Mouse (Mus musculus) brown adipose tissue, adult 24 weeks (tissue): ENCODE data around the gene Rbm24. TPM values are rescaled to one million over a fixed set of nuclear protein-coding genes. Genes with fewer than 3 reads are reported as not detected.

Source experiments
- H3K27ac ChIP-seq: fragments of 200-500 bp; replicated peaks from 2 replicates; pipeline ENCODE4 v1.5.1; 2012; ENCODE audit warnings: low read depth, mild to moderate bottlenecking, low read length
- H3K4me1 ChIP-seq: fragments of 200-500 bp; 2 replicates; pipeline ENCODE4 v1.6.1; 2012; ENCODE audit warnings: low read length, mixed read lengths; ENCODE audit not compliant: control insufficient read depth, insufficient read depth, insufficient read length
- H3K4me3 ChIP-seq: fragments of 200-500 bp; 2 replicates; pipeline ENCODE4 v1.5.1; 2012; ENCODE audit warnings: low read depth, mild to moderate bottlenecking, low read length, moderate library complexity; ENCODE audit not compliant: insufficient read depth
- polyA plus RNA-seq: library from polyadenylated mRNA; stranded (reverse); fragments of >200 nt; gene quantifications from 2 replicates; pipeline ENCODE4 v1.2.4, GENCODE M21; 2012; ENCODE audit not compliant: missing spikeins, insufficient read depth, insufficient read length

Rbm24 gene
- polyA plus RNA-seq, result 1.3 and 3.7 TPM in 2 replicates

GRCm38 (mm10) chr13:46418141-46418601, at the start of gene Rbm24:
Gene Rbm24 (plus strand): TSS chr13:46418434.
- H3K4me3 ChIP-seq, result peak within 1 kb of the TSS; percentile 58
- H3K4me1 ChIP-seq, result no peaks in the 10 kb centered on the region
- H3K27ac ChIP-seq, result no peak within 1 kb of the TSS

DNA sequence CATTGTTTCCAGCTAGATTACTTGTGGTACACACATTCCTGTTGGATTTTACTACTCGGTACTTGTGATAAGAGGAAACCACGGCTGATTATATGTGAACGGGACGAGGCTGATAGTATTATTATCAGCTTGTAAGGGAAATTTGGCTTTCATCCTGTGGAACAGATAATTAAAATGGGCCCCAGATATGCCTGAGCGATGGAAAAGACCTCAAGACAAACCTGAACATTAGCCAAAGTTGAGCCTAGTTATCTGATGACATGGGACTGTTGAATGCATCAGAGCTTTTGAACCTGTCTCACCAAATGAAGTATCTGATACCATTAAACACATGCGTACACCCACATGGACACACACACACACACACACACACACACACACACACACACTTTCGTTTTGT, 45.4 kb upstream of the Rbm24 start:
- Histone ChIP-seq H3K4me1 (no peaks in the 10 kb centered on the region), H3K27ac (no peak overlapping the region), H3K4me3 (no peak overlapping the region)

- no peak overlapping the region for H3K27ac ChIP-seq
- no peaks in the 10 kb centered on the region for H3K4me1 ChIP-seq
- no peak overlapping the region for H3K4me3 ChIP-seq
Measured at GRCm38 (mm10) chr13:46375371-46375770, 42.9 kb upstream of the Rbm24 start.

DNA sequence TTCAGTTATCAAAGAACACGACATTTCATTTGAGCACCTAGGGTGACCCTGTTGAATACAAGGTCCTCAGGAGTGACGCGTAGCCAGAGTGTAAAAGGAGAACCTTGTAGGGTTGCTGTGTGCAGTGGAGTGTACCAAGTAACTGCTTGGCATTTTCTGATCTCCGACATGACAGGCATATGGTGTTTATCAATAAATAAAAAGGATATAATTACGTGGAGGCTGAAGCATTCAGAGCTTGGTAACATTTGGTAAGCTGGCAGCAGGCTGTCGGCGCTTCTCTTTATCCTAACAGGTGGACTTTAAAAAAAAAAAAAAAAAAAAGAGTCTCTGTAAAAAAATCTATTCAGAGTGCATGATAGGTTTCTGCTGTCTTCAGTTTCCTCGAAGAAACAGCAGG, 30.8 kb upstream of the Rbm24 start:
- Histone ChIP-seq H3K4me1 (no peaks in the 10 kb centered on the region), H3K27ac (no peak overlapping the region), H3K4me3 (no peak overlapping the region)

DNA sequence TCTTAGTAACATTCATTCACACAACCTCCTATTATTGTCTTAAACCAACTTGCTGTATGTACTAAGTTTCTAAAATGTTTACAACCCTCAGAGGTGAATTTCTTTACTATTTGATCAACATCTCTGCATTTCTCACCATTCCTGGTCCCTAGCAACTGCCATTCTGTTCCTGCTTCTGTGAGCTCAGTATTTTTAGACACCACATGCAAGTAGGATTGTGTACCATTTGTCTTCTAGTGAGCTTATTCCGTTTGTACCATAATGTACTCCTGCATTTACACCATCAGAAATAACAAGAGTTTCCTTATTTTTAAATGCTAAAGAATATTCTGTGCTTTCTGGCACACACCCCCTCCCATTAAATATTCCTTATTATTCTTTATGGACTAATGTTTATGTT, 26.6 kb upstream of the Rbm24 start:
- Histone ChIP-seq H3K27ac (no peak overlapping the region), H3K4me1 (no peaks in the 10 kb centered on the region), H3K4me3 (no peak overlapping the region)

- Histone ChIP-seq H3K27ac (no peak overlapping the region), H3K4me3 (no peak overlapping the region), H3K4me1 (no peaks in the 10 kb centered on the region)
Measured at GRCm38 (mm10) chr13:46392893-46393292, 25.3 kb upstream of the Rbm24 start.

- Histone ChIP-seq H3K27ac (no peak overlapping the region), H3K4me1 (no peaks in the 10 kb centered on the region), H3K4me3 (no peak overlapping the region)
Measured at GRCm38 (mm10) chr13:46393936-46394335, 24.3 kb upstream of the Rbm24 start.

DNA sequence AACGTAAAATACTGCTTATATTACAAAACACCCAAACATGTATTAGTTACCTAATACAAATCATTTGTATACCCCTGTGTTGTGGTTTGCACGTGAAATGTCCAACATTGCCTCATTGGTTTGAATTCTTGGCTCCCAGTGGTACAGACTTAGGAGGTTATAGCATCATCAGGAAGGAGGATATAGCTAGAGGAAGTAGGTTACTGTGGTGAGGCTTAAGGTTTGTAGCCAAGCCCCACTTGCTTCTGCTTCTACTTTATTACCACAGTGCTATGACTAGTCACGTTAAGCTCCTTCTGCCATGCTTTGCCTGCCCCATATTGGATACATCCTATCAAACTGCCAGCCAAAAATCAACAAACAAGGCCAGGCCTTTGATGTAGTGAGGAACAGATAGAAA, 21.0 kb upstream of the Rbm24 start:
- no peak overlapping the region for H3K4me3 ChIP-seq
- no peak overlapping the region for H3K27ac ChIP-seq
- no peaks in the 10 kb centered on the region for H3K4me1 ChIP-seq

DNA sequence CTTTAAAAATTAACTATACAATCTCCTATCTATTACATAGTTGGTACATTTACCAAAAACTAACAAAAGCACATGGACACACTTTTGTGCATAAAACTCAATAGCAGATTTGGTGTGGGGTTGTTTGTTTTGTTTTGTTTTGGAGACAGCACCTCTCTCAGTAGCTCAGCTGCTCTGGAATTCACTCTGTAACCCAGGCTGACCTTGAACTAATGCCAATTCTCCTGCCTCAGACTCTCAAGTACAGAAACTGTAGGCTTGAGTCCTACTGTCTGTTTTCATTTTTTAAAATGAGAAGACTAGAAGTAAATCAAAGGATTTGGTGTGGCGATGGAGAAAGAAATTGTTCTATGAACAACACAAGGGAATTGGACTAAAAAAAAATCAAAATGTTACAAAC, 11.1 kb upstream of the Rbm24 start:
- Histone ChIP-seq H3K27ac (no peak overlapping the region), H3K4me1 (no peaks in the 10 kb centered on the region), H3K4me3 (no peak overlapping the region)

DNA sequence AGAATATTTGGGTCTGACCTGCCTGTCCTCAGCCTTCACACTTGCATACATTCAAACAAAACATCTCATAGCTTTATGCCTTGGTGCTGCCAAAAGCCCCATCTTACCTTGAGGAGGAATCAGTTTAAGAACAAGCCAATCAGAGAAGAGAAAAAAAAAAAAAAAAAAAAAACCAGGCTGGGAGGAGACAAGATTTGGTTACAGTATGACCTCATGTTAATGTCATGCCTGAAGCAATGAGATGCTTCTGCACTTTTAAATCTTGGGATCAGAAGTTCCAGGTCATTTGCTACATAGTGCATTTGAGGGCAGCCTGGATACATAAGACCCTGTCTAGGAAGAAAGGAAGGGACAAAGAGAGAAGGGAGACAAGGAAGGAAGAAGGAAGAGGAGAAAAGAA, 6.0 kb upstream of the Rbm24 start:
- Histone ChIP-seq H3K4me1 (no peaks in the 10 kb centered on the region), H3K4me3 (no peak overlapping the region), H3K27ac (no peak overlapping the region)

DNA sequence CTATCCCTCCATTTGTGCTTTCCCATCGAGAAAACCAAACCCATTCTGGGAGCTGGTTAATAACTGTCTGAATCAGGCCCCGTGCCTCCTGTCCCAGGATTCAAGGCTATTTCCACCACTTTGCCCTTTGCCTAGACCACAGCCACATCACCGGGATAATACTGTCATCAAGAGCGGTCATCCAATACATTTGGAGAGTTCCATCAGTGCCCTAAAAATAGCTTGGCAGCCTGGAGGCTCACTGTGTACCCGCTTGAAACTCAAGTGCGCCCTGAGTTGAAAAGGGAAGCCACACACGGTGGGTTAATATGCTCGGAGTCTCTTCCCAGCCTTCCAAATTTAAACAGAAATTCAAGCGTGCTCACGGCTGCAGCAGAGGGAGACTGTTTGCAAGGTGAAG, 4.6 kb upstream of the Rbm24 start:
- Histone ChIP-seq H3K4me3 (no peak overlapping the region), H3K27ac (no peak overlapping the region), H3K4me1 (no peaks in the 10 kb centered on the region)

DNA sequence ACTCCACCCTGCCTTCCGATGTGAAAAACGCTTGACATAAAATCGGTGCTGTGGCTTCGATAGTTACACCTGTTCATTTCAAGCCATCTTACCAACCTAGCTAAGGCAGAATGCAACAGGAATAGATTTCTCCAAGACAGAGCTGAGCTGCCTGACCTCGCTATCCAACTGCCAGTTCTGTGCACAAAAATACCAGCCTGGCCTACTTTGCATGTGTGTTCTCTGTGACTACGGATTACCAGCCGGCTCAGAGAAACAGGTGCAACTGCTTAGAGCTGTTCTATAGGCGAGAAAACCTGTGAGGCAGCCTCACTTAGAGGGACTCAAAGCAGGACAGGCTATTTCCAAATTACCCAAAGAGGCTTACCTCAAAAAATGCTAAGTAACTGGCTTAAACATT, 4.2 kb upstream of the Rbm24 start:
- Histone ChIP-seq H3K4me1 (no peaks in the 10 kb centered on the region), H3K27ac (no peak overlapping the region), H3K4me3 (no peak overlapping the region)

GRCm38 (mm10) chr13:46416021-46416420, 2.2 kb upstream of the Rbm24 start:
- H3K27ac ChIP-seq, result no peak overlapping the region
- no peaks in the 10 kb centered on the region for H3K4me1 ChIP-seq
- H3K4me3 ChIP-seq, result no peak overlapping the region

GRCm38 (mm10) chr13:46417594-46417993, 640 bp upstream of the Rbm24 start:
- Histone ChIP-seq H3K4me3 (no peak overlapping the region), H3K27ac (no peak overlapping the region), H3K4me1 (no peaks in the 10 kb centered on the region)

- H3K4me3 ChIP-seq, result peak overlapping the region; percentile 58
- no peak overlapping the region for H3K27ac ChIP-seq
- H3K4me1 ChIP-seq, result no peaks in the 10 kb centered on the region
Measured at GRCm38 (mm10) chr13:46418731-46419545, 704 bp downstream of the Rbm24 start.

DNA sequence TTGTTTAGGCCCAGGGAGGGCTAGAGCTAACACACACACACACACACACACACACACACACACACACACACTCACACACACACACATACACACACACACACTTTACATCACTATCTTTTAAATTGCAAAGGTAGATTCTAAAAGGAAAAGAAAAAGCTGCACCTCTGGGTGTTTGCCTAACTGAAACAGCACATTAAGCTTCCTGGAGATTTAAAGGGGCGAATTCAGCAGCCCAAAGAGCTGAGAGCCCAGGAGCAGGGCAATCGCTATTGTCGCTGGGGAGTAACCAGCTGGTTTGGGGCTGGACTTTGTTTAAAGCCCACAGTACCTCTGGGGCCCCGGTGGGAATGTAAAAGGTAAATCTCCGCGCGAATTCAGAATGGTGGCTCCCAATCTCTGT, 1.4 kb downstream of the Rbm24 start:
- Histone ChIP-seq H3K27ac (no peak overlapping the region), H3K4me3 (peak overlapping the region; percentile 25; the same call in 1 of the 2 replicates), H3K4me1 (no peaks in the 10 kb centered on the region)
